Mouse (Mus musculus) lung, embryonic 16.5 days (tissue): Measurements from ENCODE around the gene Heyl. TPM values are rescaled to one million over a fixed set of nuclear protein-coding genes. Genes with fewer than 3 reads are reported as not detected.

ENCODE experiments used
- polyA plus RNA-seq: library from polyadenylated mRNA; unstranded; fragments of >200 nt; fragmentation: Nextera tagmentation; extraction: Ambion mirVana; gene quantifications from 2 replicates; pipeline ENCODE4 v1.2.1, GENCODE M21; 2015

Gene Heyl
- polyA plus RNA-seq, 1 experiment from 2014 or later, result 31.8 TPM

Other genes starting within 250 kb of the Heyl start
- 11.7 and 11.9 TPM in 2 replicates for gene Mycl, start 237.9 kb upstream of the Heyl start, polyA plus RNA-seq
- gene Trit1, start 217.0 kb upstream of the Heyl start, polyA plus RNA-seq, result 15.5 and 17.4 TPM in 2 replicates
- 1.5 and 2.0 TPM in 2 replicates for gene Bmp8b, start 128.4 kb upstream of the Heyl start, polyA plus RNA-seq
- gene Oxct2b, start 117.3 kb upstream of the Heyl start, polyA plus RNA-seq, result not detected in 2 replicates
- 93.7 and 94.7 TPM in 2 replicates for gene Ppie, start 93.6 kb upstream of the Heyl start, polyA plus RNA-seq
- gene Hpcal4, start 50.3 kb upstream of the Heyl start, polyA plus RNA-seq, result 0.16 and 0.19 TPM in 2 replicates
- 0.18 TPM in 1 of 2 replicates, not detected in the other for gene Nt5c1a, start 32.1 kb upstream of the Heyl start, polyA plus RNA-seq
- gene Pabpc4, start 28.8 kb downstream of the Heyl start, polyA plus RNA-seq, result 25.4 and 28.2 TPM in 2 replicates
- 0.11 TPM in 1 of 2 replicates, not detected in the other for gene Oxct2a, start 90.1 kb downstream of the Heyl start, polyA plus RNA-seq
- gene Bmp8a, start 109.7 kb downstream of the Heyl start, polyA plus RNA-seq, result 0.41 and 0.68 TPM in 2 replicates